Mouse (Mus musculus): ENCODE data around the gene Tgfbr2. TPM values are rescaled to one million over a fixed set of nuclear protein-coding genes. Genes with fewer than 3 reads are reported as not detected.

The Tgfbr2 gene
- 35.9 TPM for polyA plus RNA-seq (2014; fragmentation: Illumina TruSeq; extraction: RNeasy Lipid Tissue Mini Kit (QIAGEN cat#74804); ENCODE audit: low read depth, low replicate concordance)

DNA sequence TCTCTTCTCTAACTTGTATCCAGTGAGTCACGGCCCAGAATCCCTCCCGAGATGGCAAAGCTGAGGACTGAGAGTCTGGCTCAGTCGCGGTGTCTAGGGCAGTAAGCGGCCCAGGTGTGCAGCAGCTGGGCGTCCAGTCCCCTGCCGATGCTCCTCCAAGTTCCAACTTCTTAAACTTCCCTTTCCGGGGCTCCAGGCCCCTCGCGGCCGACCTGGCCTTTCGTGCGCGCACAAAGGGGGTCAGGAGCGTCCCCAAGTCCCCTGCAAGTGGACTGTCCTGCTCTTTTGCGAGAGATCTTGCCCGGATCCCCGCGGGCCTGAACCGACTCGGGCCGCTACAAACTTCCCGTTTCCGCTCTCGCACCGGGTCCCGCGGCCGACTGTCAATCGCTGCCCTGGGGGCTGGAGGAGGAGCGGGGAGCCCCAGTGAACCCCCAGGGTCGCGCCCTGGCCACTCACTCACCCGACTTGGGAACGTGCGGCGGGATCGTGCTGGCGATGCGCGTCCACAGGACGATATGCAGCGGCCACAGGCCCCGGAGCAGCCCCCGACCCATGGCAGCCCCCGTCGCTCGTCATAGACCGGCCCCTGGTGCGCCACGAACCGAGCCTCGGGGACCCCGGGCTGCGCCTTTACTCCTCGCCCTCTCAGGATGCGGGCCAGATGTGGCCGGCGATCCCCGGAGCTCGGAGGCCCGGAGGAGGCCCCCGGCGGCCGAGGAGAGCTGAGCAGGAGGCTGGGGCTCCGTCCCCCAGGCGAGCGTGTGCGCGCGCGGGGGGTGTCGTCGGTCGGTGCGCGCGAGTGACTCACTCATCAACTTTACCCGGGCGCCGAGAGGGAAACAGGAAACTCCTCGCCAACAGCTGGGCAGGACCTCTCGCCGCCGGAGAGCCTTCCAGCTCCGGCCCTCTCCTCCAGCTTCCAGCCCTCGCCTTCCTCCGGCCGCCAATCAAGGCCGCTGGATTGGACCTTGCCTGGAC lies at the start of gene Tgfbr2:
Gene Tgfbr2 (minus strand): TSS at position 880 of the 981 bp plus-strand sequence.

Measured in adipose tissue, adult 10 weeks (tissue).